Comparison of ENCODE assay signal across 8 mouse cellular contexts in genomic region chr12:77240372-77240771, GRCm38 (mm10). TPM values are rescaled to one million over a fixed set of nuclear protein-coding genes. Genes with fewer than 3 reads are reported as not detected.
DNase-seq lines count a peak whose midpoint lies in the region; ATAC-seq and TF ChIP-seq lines count a peak whose summit lies in the region.

No protein-coding gene starts in this region.

- H3K27ac ChIP-seq in heart, postnatal 0 days (ENCODE audit: low read depth) = no peak overlapping the region
- H3K27ac ChIP-seq in forebrain, embryonic 11.5 days (ENCODE audit: low read depth, low read length) = no peak overlapping the region
- no peak overlapping the region for H3K27ac ChIP-seq in macrophage

- no peak for ATAC-seq in heart, postnatal 0 days (ENCODE audit: insufficient read depth, low read depth)
- ATAC-seq in forebrain, embryonic 11.5 days (replicated peaks; ENCODE audit: low FRiP score) = no peak

- WGBS in heart, postnatal 0 days = 52% methylated on average over 6 of the region's 6 CpGs
- WGBS in forebrain, embryonic 11.5 days = 66% methylated on average over 6 of the region's 6 CpGs
- 9% methylated on average over 6 of the region's 6 CpGs for WGBS in macrophage (ENCODE audit: missing documents)

- no peaks in the 10 kb centered on the region for H3K27me3 ChIP-seq in heart, postnatal 0 days (ENCODE audit: control insufficient read depth, insufficient read depth, low read length)
- no peaks in the 10 kb centered on the region for H3K27me3 ChIP-seq in forebrain, embryonic 11.5 days (ENCODE audit: control insufficient read depth, insufficient read depth, low read length)

- H3K4me1 ChIP-seq in heart, postnatal 0 days (ENCODE audit: control insufficient read depth, insufficient read depth) = no peaks in the 10 kb centered on the region
- H3K4me1 ChIP-seq in forebrain, embryonic 11.5 days (replicated peaks; ENCODE audit: control insufficient read depth, insufficient read depth, low read length) = peaks cover 4% of the 10 kb centered on the region; the same call in 1 of the 2 replicates

- H3K4me2 ChIP-seq in heart, postnatal 0 days (ENCODE audit: low read depth, low read length) = peak overlapping the region; percentile 31; the same call in 1 of the 2 replicates
- H3K4me2 ChIP-seq in forebrain, embryonic 11.5 days (ENCODE audit: low read depth, low read length, severe bottlenecking) = 0 out of 2 replicates have a peak overlapping the region, but pooled peaks have one; percentile 15

- no peak for DNase-seq in heart, postnatal 0 days (ENCODE audit: low spot score)
- no peak for DNase-seq in heart, postnatal 4 days
- peak; percentile 56 for DNase-seq in MEL-GATA-1-ER (ENCODE audit: extremely low read depth, low read depth)
- DNase-seq in forebrain, embryonic 11.5 days (ENCODE audit: low spot score) = no peak
- DNase-seq in urinary bladder, postnatal 36 days (ENCODE audit: low spot score in 2 of 2) = no peak
- no peak for DNase-seq in spleen, postnatal 36 days (ENCODE audit: low spot score in 2 of 2)
- DNase-seq in adrenal gland, adult 18-20 months (ENCODE audit: low spot score in 2 of 2) = no peak

- TF ChIP-seq EP300 in heart, postnatal 0 days (IDR thresholded peaks at IDR 0.05; ENCODE audit: low read depth) = no peak

- H3K4me3 ChIP-seq in heart, postnatal 0 days (ENCODE audit: low read depth, low read length) = no peak overlapping the region
- no peak overlapping the region for H3K4me3 ChIP-seq in forebrain, embryonic 11.5 days (ENCODE audit: low read depth, low read length)
- H3K4me3 ChIP-seq in macrophage (ENCODE audit: inconsistent target) = peak overlapping the region; percentile 39

- no peaks in the 10 kb centered on the region for H3K9me3 ChIP-seq in heart, postnatal 0 days (replicated peaks; ENCODE audit: control insufficient read depth, low read length)
- no peaks in the 10 kb centered on the region for H3K9me3 ChIP-seq in forebrain, embryonic 11.5 days (ENCODE audit: control insufficient read depth, low read length)

- H3K79me2 ChIP-seq in macrophage (ENCODE audit: inconsistent target) = peaks cover 33% of the 10 kb centered on the region; the same call in 1 of the 2 replicates

- H3K36me3 ChIP-seq in heart, postnatal 0 days (replicated peaks; ENCODE audit: control insufficient read depth, insufficient read depth, low read length) = no peaks in the 10 kb centered on the region
- H3K36me3 ChIP-seq in forebrain, embryonic 11.5 days (ENCODE audit: control insufficient read depth, insufficient read depth, low read length) = no peaks in the 10 kb centered on the region
- no peaks in the 10 kb centered on the region for H3K36me3 ChIP-seq in macrophage (ENCODE audit: inconsistent target)

- H3K9ac ChIP-seq in heart, postnatal 0 days (replicated peaks; ENCODE audit: low read depth, low read length) = no peak overlapping the region
- H3K9ac ChIP-seq in forebrain, embryonic 11.5 days (ENCODE audit: low read length) = no peak overlapping the region

- no peak for TF ChIP-seq CTCF in heart, postnatal 0 days (IDR thresholded peaks at IDR 0.05; ENCODE audit: low read depth)

RNA-seq across cellular contexts. Expression of gene Fut8, which starts 2.4 kb away (rescaled TPM):
- total RNA-seq in heart, postnatal 0 days (2014; rRNA removed; ENCODE audit: low replicate concordance) = 12.7 and 20.2 TPM in 2 replicates
- 11.1 and 11.5 TPM in 2 replicates for polyA plus RNA-seq in heart, postnatal 0 days (2015; fragmentation: Nextera tagmentation; extraction: Ambion mirVana)
- 10 to 100 TPM; 21.9 to 22.3 TPM for total RNA-seq in heart, postnatal 4 days (2021)
- 33.5 and 34.3 TPM in 2 replicates for polyA plus RNA-seq in forebrain, embryonic 11.5 days (2014; fragmentation: Nextera tagmentation; extraction: Ambion mirVana)
- 100 to 1,000 TPM in 2 of 26 experiments, 10 to 100 TPM in 24; 29.7 to 145 (median 56.4) TPM for total RNA-seq in macrophage (2018; cell fraction: chromatin; rRNA removed)
- 10 to 100 TPM; 21.3 to 39.9 (median 28.7) TPM for total RNA-seq in macrophage (2018; cell fraction: cytosol; rRNA removed)
- 100 to 1,000 TPM in 1 of 26 experiments, 10 to 100 TPM in 25; 32.8 to 106 (median 48.6) TPM for total RNA-seq in macrophage (2018; cell fraction: nucleus; rRNA removed)
- polyA plus RNA-seq in macrophage (2018) = 19.2 to 29.5 TPM (median 21.0 TPM) in 3 replicates
- 10 to 100 TPM; 25.5 to 32.4 TPM for total RNA-seq in adrenal gland, adult 18-20 months (2021)
